Mouse (Mus musculus): Measurements from ENCODE around the gene Fli1.

GRCm38 (mm10) chr9:32506866-32507861 lies 35.5 kb downstream of the Fli1 start:
- TF ChIP-seq CTCF (IDR thresholded peaks at IDR 0.05 in 2 of 3, conservative IDR thresholded peaks at IDR 0.05 in 1 of 3; ENCODE audit: control insufficient read depth in 1 of 3, insufficient read depth in 1 of 3, low read depth in 2 of 3, low read length in 3 of 3, poor library complexity in 1 of 3, severe bottlenecking in 1 of 3) (no peak), TCF12 (IDR thresholded peaks at IDR 0.05; ENCODE audit: low read depth, low read length) (no peak), POLR2A (IDR thresholded peaks at IDR 0.05; ENCODE audit: control insufficient read depth in 1 of 2, insufficient read depth in 1 of 2, low read depth in 1 of 2, low read length in 2 of 2, poor library complexity in 1 of 2) (no peak)
